Mouse (Mus musculus): ENCODE measurements at regions not wholly inside any gene's neighbourhood (a gene's known extent, or its start where the extent isn't known, plus 50 kb on each side); places are given as distances from the start of the nearest gene placed in this dataset.
A peak's percentile ranks its signal among the peaks of the same experiment; 100 is the strongest.

GRCm38 (mm10) chr13:38281712-38282111 lies 63.2 kb upstream of the Bmp6 start:
- H3K36me3 ChIP-seq (ENCODE audit: control insufficient read depth, insufficient read depth, low read length), result no peaks in the 10 kb centered on the region
- no peaks in the 10 kb centered on the region for H3K4me1 ChIP-seq (ENCODE audit: control insufficient read depth, insufficient read depth, low read length)
- H3K27ac ChIP-seq (ENCODE audit: low read length), result no peak overlapping the region
- no peak overlapping the region for H3K4me2 ChIP-seq (ENCODE audit: low read depth, low read length)
- no peaks in the 10 kb centered on the region for H3K9me3 ChIP-seq (replicated peaks; ENCODE audit: control insufficient read depth, low read length)
- 86% methylated on average over 5 of the region's 5 CpGs for WGBS
- H3K4me3 ChIP-seq (replicated peaks; ENCODE audit: low read length), result no peak overlapping the region
- H3K27me3 ChIP-seq (ENCODE audit: control insufficient read depth, insufficient read depth, low read length), result no peaks in the 10 kb centered on the region
- no peak for ATAC-seq (ENCODE audit: insufficient read depth, low FRiP score)
- H3K9ac ChIP-seq (ENCODE audit: low read length), result no peak overlapping the region

DNA sequence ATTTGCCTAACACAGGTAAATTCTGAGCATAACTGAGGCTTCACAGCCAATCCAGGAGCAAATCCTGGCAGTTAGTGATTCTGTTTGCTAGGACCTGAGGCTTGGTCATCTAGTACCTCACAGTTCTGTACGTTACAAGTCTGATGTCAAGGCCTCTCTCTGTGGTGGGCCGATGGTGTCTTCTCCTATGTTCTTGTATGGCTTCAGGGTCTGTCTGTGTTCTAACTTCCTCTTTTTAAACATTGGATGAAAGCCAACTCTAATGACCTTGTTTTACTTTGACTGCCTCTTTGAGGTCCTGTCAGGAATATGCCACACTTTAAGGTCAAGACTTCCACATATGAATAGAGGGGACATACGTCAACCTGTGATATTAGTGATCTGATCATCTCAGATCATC lies 56.9 kb upstream of the Bmp6 start:
- WGBS, result 73% methylated on average over 3 of the region's 3 CpGs
- H3K36me3 ChIP-seq (ENCODE audit: control insufficient read depth, insufficient read depth, low read length), result no peaks in the 10 kb centered on the region
- no peak overlapping the region for H3K9ac ChIP-seq (ENCODE audit: low read length)
- H3K4me1 ChIP-seq (ENCODE audit: control insufficient read depth, insufficient read depth, low read length), result peaks cover 15% of the 10 kb centered on the region
- no peak for ATAC-seq (ENCODE audit: insufficient read depth, low FRiP score)
- H3K27ac ChIP-seq (ENCODE audit: low read length), result no peak overlapping the region
- H3K27me3 ChIP-seq (ENCODE audit: control insufficient read depth, insufficient read depth, low read length), result no peaks in the 10 kb centered on the region
- H3K9me3 ChIP-seq (replicated peaks; ENCODE audit: control insufficient read depth, low read length), result no peaks in the 10 kb centered on the region
- H3K4me2 ChIP-seq (ENCODE audit: low read depth, low read length), result no peak overlapping the region
- H3K4me3 ChIP-seq (replicated peaks; ENCODE audit: low read length), result no peak overlapping the region

- Histone ChIP-seq H3K36me3 (ENCODE audit: control insufficient read depth, insufficient read depth, low read length) (no peaks in the 10 kb centered on the region), H3K4me3 (replicated peaks; ENCODE audit: low read length) (no peak overlapping the region), H3K4me2 (ENCODE audit: low read depth, low read length) (no peak overlapping the region), H3K9ac (ENCODE audit: low read length) (no peak overlapping the region), H3K27ac (ENCODE audit: low read length) (no peak overlapping the region), H3K27me3 (ENCODE audit: control insufficient read depth, insufficient read depth, low read length) (no peaks in the 10 kb centered on the region), H3K4me1 (ENCODE audit: control insufficient read depth, insufficient read depth, low read length) (peaks cover 15% of the 10 kb centered on the region), H3K9me3 (replicated peaks; ENCODE audit: control insufficient read depth, low read length) (no peaks in the 10 kb centered on the region)
- no peak for ATAC-seq (ENCODE audit: insufficient read depth, low FRiP score)
- 74% methylated on average over 14 of the region's 14 CpGs for WGBS
Observed at GRCm38 (mm10) chr13:38288572-38289440, 56.1 kb upstream of the Bmp6 start.

DNA sequence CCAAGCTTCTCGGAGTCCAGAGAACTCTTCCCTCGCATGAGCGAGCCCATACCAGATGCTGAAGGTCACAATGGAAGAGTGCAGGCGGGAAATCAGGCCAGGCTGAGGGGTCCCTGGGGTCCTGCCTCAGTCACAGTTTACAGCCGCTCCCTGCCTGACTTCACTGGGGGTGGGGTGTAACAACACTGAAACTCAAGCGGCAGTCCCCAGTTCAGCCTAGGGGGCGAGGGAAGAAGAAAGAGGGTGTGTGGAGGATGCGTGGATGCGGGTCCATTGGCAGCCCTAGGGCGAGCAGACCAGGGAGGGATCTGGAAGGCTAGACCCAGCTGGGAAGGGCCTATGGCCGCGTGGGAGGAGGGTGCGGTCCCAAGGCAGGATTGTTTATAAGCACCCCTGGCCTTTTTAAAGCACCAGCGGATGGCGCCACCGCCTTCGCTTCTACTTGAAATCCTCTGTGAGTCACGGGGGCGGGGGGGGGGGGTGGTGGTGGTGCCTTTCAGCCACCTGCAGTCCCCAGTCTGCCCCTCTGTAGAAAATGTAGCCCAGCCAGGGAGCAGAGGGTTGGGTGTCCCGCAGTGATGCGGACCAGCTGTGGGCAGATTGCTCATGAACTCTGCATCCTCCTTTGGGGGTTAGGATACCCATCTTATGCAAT lies 54.5 kb upstream of the Bmp6 start:
- 32% methylated on average over 20 of the region's 21 CpGs for WGBS
- peak overlapping the region; percentile 27; the same call in 1 of the 2 replicates for H3K9ac ChIP-seq (ENCODE audit: low read length)
- no peak overlapping the region for H3K4me3 ChIP-seq (replicated peaks; ENCODE audit: low read length)
- peak; percentile 79; the same call in 1 of the 2 replicates for ATAC-seq (ENCODE audit: insufficient read depth, low FRiP score)
- peak overlapping the region; percentile 14; the same call in 1 of the 2 replicates for H3K27ac ChIP-seq (ENCODE audit: low read length)
- peaks cover 15% of the 10 kb centered on the region for H3K4me1 ChIP-seq (ENCODE audit: control insufficient read depth, insufficient read depth, low read length)
- H3K27me3 ChIP-seq (ENCODE audit: control insufficient read depth, insufficient read depth, low read length), result no peaks in the 10 kb centered on the region
- no peaks in the 10 kb centered on the region for H3K36me3 ChIP-seq (ENCODE audit: control insufficient read depth, insufficient read depth, low read length)
- H3K4me2 ChIP-seq (ENCODE audit: low read depth, low read length), result peak overlapping the region; percentile 22
- H3K9me3 ChIP-seq (replicated peaks; ENCODE audit: control insufficient read depth, low read length), result no peaks in the 10 kb centered on the region

GRCm38 (mm10) chr13:38291487-38291886 lies 53.4 kb upstream of the Bmp6 start:
- WGBS, result 75% methylated on average over 4 of the region's 4 CpGs
- H3K4me2 ChIP-seq (ENCODE audit: low read depth, low read length), result no peak overlapping the region
- no peak for ATAC-seq (ENCODE audit: insufficient read depth, low FRiP score)
- no peak overlapping the region for H3K9ac ChIP-seq (ENCODE audit: low read length)
- H3K9me3 ChIP-seq (replicated peaks; ENCODE audit: control insufficient read depth, low read length), result no peaks in the 10 kb centered on the region
- H3K4me3 ChIP-seq (replicated peaks; ENCODE audit: low read length), result no peak overlapping the region
- no peaks in the 10 kb centered on the region for H3K27me3 ChIP-seq (ENCODE audit: control insufficient read depth, insufficient read depth, low read length)
- no peak overlapping the region for H3K27ac ChIP-seq (ENCODE audit: low read length)
- no peaks in the 10 kb centered on the region for H3K36me3 ChIP-seq (ENCODE audit: control insufficient read depth, insufficient read depth, low read length)
- peaks cover 18% of the 10 kb centered on the region for H3K4me1 ChIP-seq (ENCODE audit: control insufficient read depth, insufficient read depth, low read length)
